Mouse (Mus musculus) olfactory bulb, adult 2 months (tissue): Measurements from ENCODE around the gene Atp8a1. TPM values are rescaled to one million over a fixed set of nuclear protein-coding genes. Genes with fewer than 3 reads are reported as not detected.

Source experiments
- H3K27ac ChIP-seq: fragments of 200-500 bp; 2 replicates; pipeline ENCODE4 v1.5.1; 2012; ENCODE audit warnings: low read depth, low read length; ENCODE audit not compliant: insufficient read depth
- H3K4me1 ChIP-seq: fragments of 200-500 bp; 2 replicates; pipeline ENCODE4 v1.6.1; 2012; ENCODE audit warnings: low read length; ENCODE audit not compliant: control insufficient read depth, insufficient read depth
- H3K4me3 ChIP-seq: fragments of 200-500 bp; 2 replicates; pipeline ENCODE4 v1.5.1; 2012; ENCODE audit warnings: mild to moderate bottlenecking, low read depth, low read length, moderate library complexity; ENCODE audit not compliant: insufficient read depth
- CTCF ChIP-seq: fragments of 200-500 bp; IDR thresholded peaks from 2 replicates; pipeline ENCODE4 v1.5.1; 2012; ENCODE audit warnings: low read depth, mild to moderate bottlenecking, low read length, moderate library complexity; ENCODE audit not compliant: insufficient read depth
- POLR2A ChIP-seq: fragments of 200-500 bp; IDR thresholded peaks from 2 replicates; pipeline ENCODE4 v1.6.1; 2012; ENCODE audit warnings: mild to moderate bottlenecking, low read depth, low read length, moderate library complexity; ENCODE audit not compliant: insufficient read depth
- WGBS: fragments of 180-500 bp; shearing (Covaris S2); methylation state at CpG from one replicate; pipeline ENCODE4 v1.1.7; 2018; 5-methylcytosine and 5-hydroxymethylcytosine counted together
- polyA plus RNA-seq: library from polyadenylated mRNA; stranded (reverse); fragments of >200 nt; gene quantifications from 2 replicates; pipeline ENCODE4 v1.2.4, GENCODE M21; 2012; ENCODE audit warnings: low replicate concordance; ENCODE audit not compliant: missing spikeins, insufficient read depth, insufficient read length

Gene Atp8a1
- polyA plus RNA-seq, 1 experiment = not detected

GRCm38 (mm10) chr5:67654572-67654971 is 192.7 kb downstream of the Atp8a1 start:
- no peak overlapping the region for H3K4me3 ChIP-seq
- no peak overlapping the region for H3K27ac ChIP-seq
- WGBS = 79% methylated on average over 5 of the region's 5 CpGs
- no peaks in the 10 kb centered on the region for H3K4me1 ChIP-seq
- no peak for TF ChIP-seq CTCF

GRCm38 (mm10) chr5:67653543-67653942 is 193.7 kb downstream of the Atp8a1 start:
- 98% methylated on average over 3 of the region's 3 CpGs for WGBS
- H3K4me1 ChIP-seq = no peaks in the 10 kb centered on the region
- no peak overlapping the region for H3K4me3 ChIP-seq
- no peak overlapping the region for H3K27ac ChIP-seq
- TF ChIP-seq CTCF (no peak), POLR2A (no peak)

GRCm38 (mm10) chr5:67652468-67652867 is 194.8 kb downstream of the Atp8a1 start:
- Histone ChIP-seq H3K4me3 (no peak overlapping the region), H3K27ac (no peak overlapping the region), H3K4me1 (no peaks in the 10 kb centered on the region)
- no peak for TF ChIP-seq POLR2A
- TF ChIP-seq CTCF = no peak
- WGBS = 93% methylated on average over 4 of the region's 4 CpGs

- no peak overlapping the region for H3K27ac ChIP-seq
- 89% methylated on average over 5 of the region's 5 CpGs for WGBS
- TF ChIP-seq CTCF = no peak
- TF ChIP-seq POLR2A = no peak
- no peaks in the 10 kb centered on the region for H3K4me1 ChIP-seq
- H3K4me3 ChIP-seq = no peak overlapping the region
Observed at GRCm38 (mm10) chr5:67650021-67650420, 197.2 kb downstream of the Atp8a1 start.

- WGBS = 91% methylated on average over 4 of the region's 4 CpGs
- no peak overlapping the region for H3K27ac ChIP-seq
- no peak overlapping the region for H3K4me3 ChIP-seq
- TF ChIP-seq POLR2A (no peak), CTCF (no peak)
- H3K4me1 ChIP-seq = no peaks in the 10 kb centered on the region
Observed at GRCm38 (mm10) chr5:67649156-67649555, 198.1 kb downstream of the Atp8a1 start.

GRCm38 (mm10) chr5:67647568-67647967 is 199.7 kb downstream of the Atp8a1 start:
- H3K27ac ChIP-seq = no peak overlapping the region
- no peak overlapping the region for H3K4me3 ChIP-seq
- TF ChIP-seq POLR2A (no peak), CTCF (no peak)
- 83% methylated on average over 21 of the region's 21 CpGs for WGBS
- H3K4me1 ChIP-seq = no peaks in the 10 kb centered on the region

- Histone ChIP-seq H3K27ac (no peak overlapping the region), H3K4me1 (no peaks in the 10 kb centered on the region), H3K4me3 (no peak overlapping the region)
- TF ChIP-seq POLR2A (no peak), CTCF (no peak)
- 90% methylated on average over 20 of the region's 20 CpGs for WGBS
Observed at GRCm38 (mm10) chr5:67646756-67647529, 200.3 kb downstream of the Atp8a1 start.

GRCm38 (mm10) chr5:67643537-67644255 is 203.5 kb downstream of the Atp8a1 start:
- no peak overlapping the region for H3K27ac ChIP-seq
- no peak overlapping the region for H3K4me3 ChIP-seq
- TF ChIP-seq CTCF = no peak
- no peak for TF ChIP-seq POLR2A
- H3K4me1 ChIP-seq = no peaks in the 10 kb centered on the region
- 90% methylated on average over 5 of the region's 5 CpGs for WGBS

- Histone ChIP-seq H3K27ac (no peak overlapping the region), H3K4me3 (no peak overlapping the region), H3K4me1 (no peaks in the 10 kb centered on the region)
- no peak for TF ChIP-seq POLR2A
- TF ChIP-seq CTCF = no peak
- WGBS = 85% methylated on average over 8 of the region's 8 CpGs
Observed at GRCm38 (mm10) chr5:67641406-67642120, 205.7 kb downstream of the Atp8a1 start.
